Mouse (Mus musculus) limb, embryonic 14.5 days (tissue): ENCODE data around the gene Gpr155. TPM values are rescaled to one million over a fixed set of nuclear protein-coding genes. Genes with fewer than 3 reads are reported as not detected.

Experiments used
- ATAC-seq: fragments of 200-750 bp; cut with Nextera tagmentation; 2 replicates; pipeline ENCODE4 v1.8.0; 2017; ENCODE audit warnings: low read depth, moderate number of reproducible peaks, moderate TSS enrichment; ENCODE audit not compliant: low FRiP score
- DNase-seq: peaks from one replicate; pipeline ENCODE4 v3.0.0-alpha.2; 2015; ENCODE audit warnings: low spot score
- H3K27ac ChIP-seq: fragments of 300-500 bp; sonication (generic); replicated peaks from 2 replicates; pipeline ENCODE4 v1.5.1; 2014; ENCODE audit warnings: low read depth, mild to moderate bottlenecking, low read length, moderate library complexity, mixed read lengths
- H3K27me3 ChIP-seq: fragments of 300-500 bp; sonication (generic); 2 replicates; pipeline ENCODE4 v1.6.1; 2014; ENCODE audit warnings: low read length, mixed read lengths; ENCODE audit not compliant: control insufficient read depth, insufficient read depth
- H3K36me3 ChIP-seq: fragments of 300-500 bp; sonication (generic); 2 replicates; pipeline ENCODE4 v1.6.1; 2014; ENCODE audit warnings: mild to moderate bottlenecking, low read length, moderate library complexity, mixed read lengths; ENCODE audit not compliant: control insufficient read depth, insufficient read depth
- H3K4me1 ChIP-seq: fragments of 300-500 bp; sonication (generic); 2 replicates; pipeline ENCODE4 v1.6.1; 2014; ENCODE audit warnings: antibody characterized with exemption, low read length, mixed read lengths; ENCODE audit not compliant: control insufficient read depth, insufficient read depth
- H3K4me2 ChIP-seq: fragments of 300-500 bp; sonication (generic); replicated peaks from 2 replicates; pipeline ENCODE4 v1.6.1; 2014; ENCODE audit warnings: low read depth, mild to moderate bottlenecking, low read length, moderate library complexity; ENCODE audit not compliant: severe bottlenecking
- H3K4me3 ChIP-seq: fragments of 300-500 bp; sonication (generic); replicated peaks from 2 replicates; pipeline ENCODE4 v1.5.1; 2014; ENCODE audit warnings: low read length
- H3K9ac ChIP-seq: fragments of 300-500 bp; sonication (generic); 2 replicates; pipeline ENCODE4 v1.6.1; 2014; ENCODE audit warnings: mild to moderate bottlenecking, low read depth, low read length, moderate library complexity; ENCODE audit not compliant: severe bottlenecking
- H3K9me3 ChIP-seq: fragments of 300-500 bp; sonication (generic); 2 replicates; pipeline ENCODE4 v1.6.1; 2016; ENCODE audit warnings: low read length; ENCODE audit not compliant: control insufficient read depth
- POLR2A ChIP-seq: fragments of 200-500 bp; IDR thresholded peaks from 2 replicates; pipeline ENCODE4 v1.8.0; 2012; ENCODE audit warnings: inconsistent platforms, mild to moderate bottlenecking, moderate library complexity, borderline replicate concordance; ENCODE audit not compliant: insufficient read depth, insufficient read length; ENCODE audit errors: extremely low read depth
- WGBS: fragments of 180-500 bp; shearing (Covaris S2); extraction: QIAGEN DNeasy Blood & Tissue Kit; methylation state at CpG from one replicate; pipeline ENCODE4 v1.1.7; 2014; 5-methylcytosine and 5-hydroxymethylcytosine counted together
- polyA plus RNA-seq, 2 experiments: library from polyadenylated mRNA; depleted of rRNA in 1 of 2; stranded (reverse) in 1 of 2; unstranded in 1 of 2; fragments of >200 nt; fragmentation: Nextera tagmentation in 1 of 2; extraction: Ambion mirVana in 1 of 2; gene quantifications; 2 replicates each; pipeline versions ENCODE4 v1.2.1 to v1.2.3; 2012 to 2014

The Gpr155 gene
- polyA plus RNA-seq, 2 experiments = 3.9 to 6.2 TPM

DNA sequence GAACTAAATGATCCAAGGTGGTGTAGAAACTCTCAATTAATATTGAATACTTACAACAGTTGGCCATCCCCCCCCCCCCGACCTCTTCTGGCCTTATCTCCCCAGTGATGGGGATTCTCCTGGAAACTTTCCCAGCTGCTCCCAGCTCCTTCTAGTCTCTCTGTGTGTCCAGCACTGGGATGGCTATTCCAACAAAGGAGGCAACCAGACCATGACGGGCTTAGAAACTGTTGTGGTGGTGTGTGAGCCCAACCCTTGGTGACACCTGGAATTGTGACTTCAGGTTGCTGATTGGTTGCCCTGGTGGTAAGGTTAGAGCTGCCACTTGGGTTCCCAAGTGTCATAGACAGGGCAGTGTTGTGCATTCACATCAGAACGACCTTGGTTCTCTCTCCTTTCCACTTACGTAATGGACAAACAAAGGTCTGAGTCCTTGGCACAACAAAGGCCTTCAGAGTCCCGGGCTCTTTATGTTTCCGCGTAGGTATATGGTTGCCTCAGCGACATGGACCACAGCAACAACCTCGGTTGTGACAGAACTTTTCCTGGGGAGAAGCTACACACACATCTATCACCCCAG is 20.1 kb upstream of the Gpr155 start:
- TF ChIP-seq POLR2A = no peak
- Histone ChIP-seq H3K27me3 (no peaks in the 10 kb centered on the region), H3K4me3 (no peak overlapping the region), H3K9ac (no peak overlapping the region), H3K4me2 (no peak overlapping the region), H3K4me1 (0 out of 2 replicates have a peak, but pooled peaks cover 4% of the 10 kb centered on the region), H3K36me3 (no peaks in the 10 kb centered on the region), H3K27ac (no peak overlapping the region), H3K9me3 (no peaks in the 10 kb centered on the region)
- WGBS = 82% methylated on average over 9 of the region's 9 CpGs
- ATAC-seq (no peak), DNase-seq (no peak)

DNA sequence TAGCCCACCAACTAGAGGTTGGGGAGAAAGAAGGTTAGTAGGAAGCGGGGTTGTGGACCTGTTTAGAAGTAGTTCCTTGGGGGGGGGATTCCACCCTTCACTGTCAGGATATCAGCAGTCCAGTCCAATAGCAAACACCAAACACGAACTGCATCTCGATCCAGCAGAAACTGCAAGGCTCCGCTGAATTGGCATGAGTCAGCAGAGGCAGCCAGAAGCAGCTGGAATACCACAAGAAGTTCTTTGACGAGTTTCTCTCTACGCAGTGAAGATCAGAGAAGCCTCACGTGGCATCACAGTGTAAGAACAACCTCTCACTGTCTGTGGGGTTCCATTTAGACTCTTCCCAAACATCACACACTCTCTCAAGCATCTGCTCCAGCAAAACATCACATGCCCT is 18.6 kb upstream of the Gpr155 start:
- Histone ChIP-seq H3K27me3 (no peaks in the 10 kb centered on the region), H3K4me2 (no peak overlapping the region), H3K27ac (no peak overlapping the region), H3K4me1 (peaks cover 12% of the 10 kb centered on the region), H3K9me3 (no peaks in the 10 kb centered on the region), H3K36me3 (no peaks in the 10 kb centered on the region), H3K4me3 (no peak overlapping the region), H3K9ac (no peak overlapping the region)
- no peak for DNase-seq
- WGBS = 91% methylated on average over 7 of the region's 7 CpGs
- TF ChIP-seq POLR2A = no peak
- ATAC-seq = no peak

DNA sequence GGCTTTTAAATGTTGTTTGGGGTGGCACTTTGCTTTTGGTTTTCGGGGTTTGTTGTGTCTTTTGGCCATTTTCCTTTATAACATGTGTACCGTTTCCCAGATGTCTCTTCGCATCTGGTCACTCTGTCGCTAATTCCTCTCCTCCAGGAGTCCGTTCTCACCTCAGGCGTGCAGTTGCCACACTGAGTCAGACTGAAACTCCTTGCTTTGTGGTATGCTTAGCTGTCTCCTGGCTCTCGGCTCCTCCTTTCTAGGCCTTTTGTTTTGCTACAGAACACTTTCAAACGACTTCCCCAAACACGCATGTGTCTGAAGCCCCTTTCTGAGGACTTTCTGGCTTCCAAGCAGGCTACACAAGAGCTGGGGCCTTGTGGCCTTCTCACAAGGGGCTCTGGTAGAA is 18.1 kb upstream of the Gpr155 start:
- WGBS = 85% methylated on average over 9 of the region's 9 CpGs
- Histone ChIP-seq H3K36me3 (no peaks in the 10 kb centered on the region), H3K4me1 (peaks cover 12% of the 10 kb centered on the region), H3K4me2 (no peak overlapping the region), H3K9ac (no peak overlapping the region), H3K27ac (no peak overlapping the region), H3K4me3 (no peak overlapping the region), H3K27me3 (no peaks in the 10 kb centered on the region), H3K9me3 (no peaks in the 10 kb centered on the region)
- ATAC-seq = no peak
- DNase-seq = no peak
- TF ChIP-seq POLR2A = no peak

DNA sequence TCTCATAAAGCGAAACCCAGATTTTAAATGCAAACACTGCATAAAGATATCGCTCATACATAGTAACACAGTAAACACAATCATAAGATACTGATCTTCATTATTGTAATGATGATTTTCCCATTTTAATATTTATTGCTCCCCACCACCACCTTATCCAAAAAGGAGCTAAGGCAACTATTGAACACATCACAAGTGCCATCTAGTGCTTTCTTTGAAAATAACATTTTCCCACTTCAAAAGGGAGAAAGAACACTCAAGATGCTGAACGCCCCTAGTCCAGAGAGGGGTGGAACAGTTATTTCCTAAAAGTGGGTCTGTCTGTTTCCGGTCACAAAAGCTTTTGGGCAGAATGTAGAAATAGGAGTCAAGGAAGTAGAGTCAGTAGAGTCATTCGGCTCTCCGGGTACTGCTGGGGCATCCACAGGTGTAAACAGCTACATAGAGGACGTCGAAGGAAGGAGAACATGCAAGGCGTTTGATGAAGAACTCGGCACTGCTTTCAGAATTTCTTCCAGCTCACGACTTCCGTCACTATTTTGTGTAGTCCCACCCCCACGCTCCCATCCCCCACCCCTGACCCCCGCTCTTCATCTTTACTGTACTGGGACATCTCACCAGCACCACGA is 17.1 kb upstream of the Gpr155 start:
- Histone ChIP-seq H3K4me1 (peaks cover 12% of the 10 kb centered on the region), H3K36me3 (no peaks in the 10 kb centered on the region), H3K9ac (no peak overlapping the region), H3K27me3 (no peaks in the 10 kb centered on the region), H3K4me2 (no peak overlapping the region), H3K4me3 (no peak overlapping the region), H3K27ac (no peak overlapping the region), H3K9me3 (no peaks in the 10 kb centered on the region)
- ATAC-seq (no peak), DNase-seq (no peak)
- TF ChIP-seq POLR2A = no peak
- WGBS = 72% methylated on average over 15 of the region's 15 CpGs

DNA sequence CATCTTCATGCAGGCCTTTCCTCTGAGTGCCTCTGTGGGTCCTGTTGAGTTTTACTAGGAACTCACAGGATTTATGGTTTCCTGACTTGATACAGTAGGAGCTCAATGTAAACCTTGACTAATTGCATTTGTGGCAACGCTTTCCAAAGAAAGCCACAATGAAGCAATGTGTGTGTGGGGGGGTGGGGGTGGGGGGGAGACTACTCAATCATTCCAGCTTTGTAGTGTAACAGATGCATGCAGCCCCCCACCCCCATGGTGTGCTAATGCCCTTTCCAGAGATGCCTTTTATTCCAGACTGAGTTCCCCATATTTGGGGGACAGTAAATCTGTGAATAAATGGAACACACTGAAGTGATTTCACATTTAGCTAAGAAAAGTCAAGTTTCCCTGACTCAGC is 15.3 kb upstream of the Gpr155 start:
- DNase-seq (no peak), ATAC-seq (no peak)
- Histone ChIP-seq H3K9me3 (no peaks in the 10 kb centered on the region), H3K4me2 (no peak overlapping the region), H3K4me3 (no peak overlapping the region), H3K9ac (no peak overlapping the region), H3K36me3 (no peaks in the 10 kb centered on the region), H3K27ac (no peak overlapping the region), H3K27me3 (no peaks in the 10 kb centered on the region), H3K4me1 (peaks cover 12% of the 10 kb centered on the region)
- TF ChIP-seq POLR2A = no peak
- WGBS = 14% methylated on average over 1 of the region's 1 CpGs

DNA sequence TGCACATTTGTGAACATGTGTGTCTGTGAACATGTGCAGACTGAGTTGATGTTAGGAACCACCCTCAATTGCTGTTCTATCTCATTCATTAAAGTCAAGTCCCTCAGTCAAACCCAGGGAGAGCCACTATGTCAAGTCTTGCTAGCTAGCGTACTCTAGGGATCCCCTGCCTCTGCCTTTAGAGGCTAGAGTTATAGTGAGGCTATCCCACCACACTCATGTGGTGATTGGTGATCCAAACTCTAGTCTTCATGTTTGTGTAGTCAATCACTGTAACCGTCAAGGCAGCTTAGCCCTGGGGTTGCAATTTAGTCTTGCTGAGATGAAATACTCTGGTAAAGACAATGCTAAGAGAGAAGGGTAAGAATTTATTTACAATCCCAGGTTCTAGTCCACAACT is 11.1 kb upstream of the Gpr155 start:
- Histone ChIP-seq H3K4me3 (no peak overlapping the region), H3K36me3 (no peaks in the 10 kb centered on the region), H3K27ac (no peak overlapping the region), H3K4me2 (no peak overlapping the region), H3K9me3 (no peaks in the 10 kb centered on the region), H3K9ac (no peak overlapping the region), H3K4me1 (peaks cover 12% of the 10 kb centered on the region), H3K27me3 (no peaks in the 10 kb centered on the region)
- no peak for TF ChIP-seq POLR2A
- no peak for ATAC-seq
- 90% methylated on average over 2 of the region's 2 CpGs for WGBS
- DNase-seq = no peak
